Mouse (Mus musculus) kidney, postnatal 0 days (tissue): ENCODE data around the gene Tbc1d10b. TPM values are rescaled to one million over a fixed set of nuclear protein-coding genes. Genes with fewer than 3 reads are reported as not detected.
A peak's percentile ranks its signal among the peaks of the same experiment; 100 is the strongest.

Experiments
- ATAC-seq: fragments of 200-750 bp; cut with Nextera tagmentation; replicated peaks from 2 replicates; pipeline ENCODE4 v1.8.0; 2017; ENCODE audit warnings: low read depth, moderate number of reproducible peaks, moderate TSS enrichment, moderate library complexity; ENCODE audit not compliant: low FRiP score
- DNase-seq: peaks from one replicate; pipeline ENCODE4 v3.0.0-alpha.2; 2016; ENCODE audit warnings: low spot score
- H3K27ac ChIP-seq: fragments of 300-500 bp; sonication (generic); 2 replicates; pipeline ENCODE4 v1.5.1; 2014; ENCODE audit warnings: mild to moderate bottlenecking
- H3K27me3 ChIP-seq: fragments of 300-500 bp; sonication (generic); 2 replicates; pipeline ENCODE4 v1.6.1; 2014; ENCODE audit warnings: low read length, mixed read lengths; ENCODE audit not compliant: insufficient read depth
- H3K36me3 ChIP-seq: fragments of 300-500 bp; sonication (generic); 2 replicates; pipeline ENCODE4 v1.6.1; 2014; ENCODE audit warnings: low read length, mixed read lengths; ENCODE audit not compliant: insufficient read depth
- H3K4me1 ChIP-seq: fragments of 300-500 bp; sonication (generic); replicated peaks from 2 replicates; pipeline ENCODE4 v1.6.1; 2014; ENCODE audit warnings: antibody characterized with exemption, low read length, mixed read lengths; ENCODE audit not compliant: insufficient read depth
- H3K4me2 ChIP-seq: fragments of 300-500 bp; sonication (generic); 2 replicates; pipeline ENCODE4 v1.6.1; 2014; ENCODE audit warnings: mild to moderate bottlenecking, low read length, moderate library complexity, mixed read lengths
- H3K4me3 ChIP-seq: fragments of 300-500 bp; sonication (generic); replicated peaks from 2 replicates; pipeline ENCODE4 v1.5.1; 2014; ENCODE audit warnings: low read depth, low read length
- H3K9ac ChIP-seq: fragments of 300-500 bp; sonication (generic); 2 replicates; pipeline ENCODE4 v1.6.1; 2014; ENCODE audit warnings: low read depth, low read length
- H3K9me3 ChIP-seq: fragments of 300-500 bp; sonication (generic); replicated peaks from 2 replicates; pipeline ENCODE4 v1.6.1; 2016; ENCODE audit warnings: low read length, inconsistent platforms, mixed read lengths
- CTCF ChIP-seq: IDR thresholded peaks from 2 replicates; pipeline ENCODE4 v1.5.1; 2016; ENCODE audit warnings: antibody characterized with exemption, low read depth, mild to moderate bottlenecking, moderate library complexity
- WGBS: fragments of 180-500 bp; shearing (Covaris S2); extraction: QIAGEN DNeasy Blood & Tissue Kit; methylation state at CpG from one replicate; pipeline ENCODE4 v1.1.7; 2014; 5-methylcytosine and 5-hydroxymethylcytosine counted together
- polyA plus RNA-seq: library from polyadenylated mRNA; unstranded; fragments of >200 nt; fragmentation: Nextera tagmentation; extraction: Ambion mirVana; gene quantifications from 2 replicates; pipeline ENCODE4 v1.2.1, GENCODE M21; 2015

Gene Tbc1d10b
- polyA plus RNA-seq, 1 experiment from 2014 or later = 16.9 TPM

DNA sequence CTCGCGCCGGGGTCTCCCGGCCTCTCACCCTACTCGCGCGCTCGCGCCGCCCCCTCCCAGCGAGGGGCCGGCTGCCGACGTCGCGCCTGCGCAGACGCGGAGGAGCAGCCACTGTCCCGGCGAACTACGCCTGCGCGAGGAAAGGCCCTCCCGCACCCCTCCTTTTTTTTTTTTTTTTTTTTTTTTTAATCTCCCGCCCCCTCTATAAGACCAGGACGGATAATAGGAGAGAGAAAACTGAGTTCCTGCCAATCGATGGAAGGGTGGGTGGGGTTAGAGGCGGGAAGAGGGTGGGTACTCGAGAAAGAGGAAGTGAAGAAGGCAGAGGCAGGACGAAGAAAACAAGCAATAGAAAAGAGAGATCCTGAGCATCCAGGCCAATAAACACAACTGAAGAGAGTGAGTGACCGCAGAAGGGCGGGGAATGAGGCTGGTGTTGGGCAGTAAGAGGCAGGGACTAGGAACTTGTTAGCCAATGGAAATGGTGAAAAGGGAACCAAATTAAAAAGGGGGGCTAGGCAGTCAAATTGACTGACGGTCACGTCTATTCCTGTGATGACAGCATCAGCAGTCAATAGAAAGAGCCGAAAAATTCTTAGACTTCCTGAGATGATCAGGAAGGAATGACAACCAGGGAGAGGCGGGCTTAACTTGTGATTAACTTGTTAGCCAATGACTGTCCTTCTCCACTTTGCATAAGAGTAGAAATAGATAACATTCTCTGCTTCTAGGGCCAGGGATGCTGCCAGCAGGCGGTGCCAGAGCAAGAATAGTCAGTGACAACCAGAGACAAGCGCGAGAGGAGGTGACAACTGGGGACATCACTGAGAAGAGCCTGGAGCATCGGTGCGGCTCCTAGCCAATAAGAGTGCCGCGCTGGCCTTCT, 528 bp upstream of the Tbc1d10b start, which contains the start of gene Mylpf:
TSS of gene Mylpf (plus strand) at position 338 of the 886 bp plus-strand sequence.
- Histone ChIP-seq H3K27me3 (no peaks in the 10 kb centered on the region), H3K27ac (peak within 1 kb of the TSS; percentile 91), H3K36me3 (0 out of 2 replicates have a peak, but pooled peaks cover 5% of the 10 kb centered on the region), H3K9me3 (no peaks in the 10 kb centered on the region), H3K4me3 (peak within 1 kb of the TSS; percentile 93), H3K9ac (peak within 1 kb of the TSS; percentile 92), H3K4me1 (peaks cover 16% of the 10 kb centered on the region; the same call in 1 of the 2 replicates), H3K4me2 (peak within 1 kb of the TSS; percentile 98)
- peak; percentile 77 for TF ChIP-seq CTCF
- ATAC-seq = peak; percentile 95
- peak; percentile 100 for DNase-seq
- WGBS = under 1% methylated on average over 38 of the region's 44 CpGs

DNA sequence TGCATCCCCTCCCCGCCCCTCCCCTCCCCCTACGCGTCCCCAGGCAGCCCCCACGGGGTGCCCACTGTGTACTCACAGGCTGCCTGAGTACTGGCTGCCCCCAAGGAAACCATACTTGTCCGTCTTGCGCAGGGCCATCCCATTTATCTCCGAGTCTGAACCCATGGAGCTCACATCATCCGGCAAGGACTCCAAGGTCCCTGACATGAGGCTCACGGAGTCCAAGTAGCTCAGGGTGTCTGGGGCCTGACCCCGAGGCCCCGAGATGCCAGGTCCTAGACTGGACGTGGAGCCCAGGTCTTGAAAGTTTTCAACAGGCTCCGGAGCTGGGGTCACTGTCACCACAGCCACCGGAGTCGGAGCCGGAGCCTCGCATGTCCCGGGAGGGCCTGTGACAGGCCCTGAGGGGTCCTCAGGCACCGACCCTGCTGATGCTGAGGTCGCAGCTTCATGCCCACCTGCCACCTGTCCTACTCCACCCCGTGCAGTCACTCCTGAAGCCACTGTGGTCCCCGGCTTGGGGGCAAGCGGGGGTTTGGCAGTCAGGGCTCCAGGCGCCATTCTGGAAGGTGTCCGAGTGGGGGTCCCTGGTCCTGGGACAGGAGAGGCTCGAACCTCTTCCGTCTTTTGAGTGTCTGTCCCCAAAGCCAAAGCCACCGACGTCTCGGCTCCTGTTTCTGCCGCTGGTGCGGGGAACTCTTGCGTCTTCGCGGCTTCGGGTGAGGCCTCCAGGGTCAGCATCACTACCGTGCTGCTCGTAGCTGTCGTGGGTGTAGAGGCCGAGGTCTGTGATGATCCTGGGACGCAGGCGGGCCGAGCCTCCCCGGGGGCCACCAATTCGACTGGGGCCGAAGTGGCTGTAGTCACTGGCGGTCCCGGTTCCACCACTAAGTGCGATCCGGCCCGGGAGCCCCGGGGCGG, 634 bp downstream of the Tbc1d10b start:
- TF ChIP-seq CTCF = no peak
- peak overlapping the region; percentile 98 for H3K4me2 ChIP-seq
- peaks cover 16% of the 10 kb centered on the region; the same call in 1 of the 2 replicates for H3K4me1 ChIP-seq
- H3K4me3 ChIP-seq = peak overlapping the region; percentile 93
- no peaks in the 10 kb centered on the region for H3K9me3 ChIP-seq
- peaks cover 13% of the 10 kb centered on the region for H3K36me3 ChIP-seq
- H3K27me3 ChIP-seq = no peaks in the 10 kb centered on the region
- ATAC-seq (0 out of 2 replicates have a peak, but pooled peaks have one; percentile 1), DNase-seq (no peak)
- peak overlapping the region; percentile 92 for H3K9ac ChIP-seq
- under 1% methylated on average over 52 of the region's 53 CpGs for WGBS
- H3K27ac ChIP-seq = peak overlapping the region; percentile 91

DNA sequence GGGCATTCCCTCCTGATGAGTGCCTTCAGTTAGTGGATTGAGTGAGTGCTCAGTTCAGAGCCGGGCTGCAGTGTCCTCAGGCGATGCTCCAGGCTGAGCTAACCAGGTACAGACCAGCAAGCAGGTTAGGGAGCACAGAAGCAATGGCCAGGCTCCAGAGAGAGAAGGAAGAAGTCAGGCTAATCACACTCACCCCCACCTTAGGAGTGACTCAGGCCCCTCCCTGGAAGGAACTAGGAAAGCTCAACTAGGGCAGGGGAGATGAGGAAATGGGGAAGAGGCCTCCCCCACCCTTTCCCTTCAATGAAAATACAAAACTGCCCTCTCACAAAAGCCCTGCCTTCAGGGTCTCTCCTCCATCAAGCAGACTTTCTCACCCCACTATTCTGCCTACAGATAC, 1.7 kb downstream of the Tbc1d10b start:
- no peak for TF ChIP-seq CTCF
- ATAC-seq (no peak), DNase-seq (no peak)
- H3K4me2 ChIP-seq = peak overlapping the region; percentile 98
- peak overlapping the region; percentile 92 for H3K9ac ChIP-seq
- 48% methylated on average over 2 of the region's 2 CpGs for WGBS
- peaks cover 23% of the 10 kb centered on the region for H3K36me3 ChIP-seq
- no peaks in the 10 kb centered on the region for H3K9me3 ChIP-seq
- H3K27ac ChIP-seq = no peak overlapping the region; the same call in 1 of the 2 replicates
- H3K4me1 ChIP-seq = peaks cover 16% of the 10 kb centered on the region; the same call in 1 of the 2 replicates
- H3K4me3 ChIP-seq = peak overlapping the region; percentile 93
- H3K27me3 ChIP-seq = no peaks in the 10 kb centered on the region

DNA sequence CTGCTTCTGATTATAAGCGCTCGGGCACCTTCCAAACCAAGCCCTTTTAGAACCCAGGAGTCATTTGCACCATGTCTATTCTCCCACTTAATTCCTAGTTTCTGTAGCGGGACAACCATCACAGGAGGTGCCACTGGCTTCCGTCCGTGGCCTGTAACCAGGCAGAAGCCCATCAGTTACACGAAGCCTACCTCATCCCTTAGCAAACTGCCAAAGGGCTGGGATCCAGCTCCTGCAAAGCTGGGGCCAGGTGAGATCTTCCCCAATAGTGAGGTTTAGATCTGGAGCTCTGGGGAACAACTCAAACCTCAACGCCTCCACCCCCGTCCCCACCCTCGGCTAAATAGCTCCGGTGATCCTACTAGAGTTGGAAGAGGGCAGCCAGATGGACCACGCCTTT, 11.8 kb downstream of the Tbc1d10b start:
- H3K4me2 ChIP-seq = peak overlapping the region; percentile 63
- WGBS = 63% methylated on average over 11 of the region's 11 CpGs
- H3K9ac ChIP-seq = peak overlapping the region; percentile 67
- peaks cover 54% of the 10 kb centered on the region for H3K36me3 ChIP-seq
- ATAC-seq = no peak
- DNase-seq = no peak
- H3K9me3 ChIP-seq = no peaks in the 10 kb centered on the region
- peak overlapping the region; percentile 53 for H3K4me3 ChIP-seq
- H3K4me1 ChIP-seq = peaks cover 20% of the 10 kb centered on the region
- TF ChIP-seq CTCF = no peak
- peak overlapping the region; percentile 90 for H3K27ac ChIP-seq
- H3K27me3 ChIP-seq = no peaks in the 10 kb centered on the region

DNA sequence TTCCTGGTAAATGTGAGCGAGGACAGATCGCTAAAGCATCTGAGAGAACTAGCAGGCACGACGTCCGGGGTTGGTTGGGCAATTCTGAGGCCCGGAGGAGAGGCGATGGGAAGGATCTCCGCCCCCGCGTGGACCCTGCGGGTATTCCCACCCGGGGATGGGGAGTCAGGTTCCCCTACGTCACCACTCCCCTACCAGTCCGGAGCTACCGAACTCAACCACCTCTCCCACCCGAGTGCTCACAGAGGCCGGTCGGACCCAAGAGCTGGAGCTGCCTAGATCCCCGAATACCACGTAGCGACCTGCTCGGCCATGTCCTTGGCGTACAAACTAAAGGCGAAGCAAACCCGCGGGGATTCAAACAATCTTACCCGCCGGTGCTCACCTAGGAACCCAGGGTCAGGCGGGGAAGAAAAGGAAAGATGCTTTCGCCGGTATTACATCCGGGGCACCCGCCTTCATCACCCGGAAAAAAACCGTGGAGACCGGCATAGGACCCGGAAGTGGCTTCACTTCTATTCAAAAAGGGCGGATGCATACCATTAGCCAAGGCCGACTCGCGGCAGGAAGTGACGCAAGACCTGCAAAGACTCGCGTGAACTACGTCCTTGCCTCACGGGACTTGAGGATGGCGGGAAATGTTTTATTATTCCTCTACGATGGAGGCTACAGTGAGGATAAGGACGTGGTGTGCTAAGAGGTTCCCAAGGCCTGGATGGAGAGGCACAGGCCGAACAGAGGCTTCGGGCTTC, 12.5 kb downstream of the Tbc1d10b start, which contains the start of gene Cd2bp2:
TSS of gene Cd2bp2 (minus strand) at position 507 of the 752 bp plus-strand sequence.
- H3K9me3 ChIP-seq = no peaks in the 10 kb centered on the region
- H3K4me3 ChIP-seq = peak within 1 kb of the TSS; percentile 53
- H3K4me1 ChIP-seq = peaks cover 20% of the 10 kb centered on the region
- peak; percentile 65 for TF ChIP-seq CTCF
- under 1% methylated on average over 51 of the region's 51 CpGs for WGBS
- ATAC-seq (peak; percentile 94), DNase-seq (peak; percentile 99)
- H3K4me2 ChIP-seq = peak within 1 kb of the TSS; percentile 73
- no peaks in the 10 kb centered on the region for H3K27me3 ChIP-seq
- peak within 1 kb of the TSS; percentile 90 for H3K27ac ChIP-seq
- peak within 1 kb of the TSS; percentile 67 for H3K9ac ChIP-seq
- peaks cover 53% of the 10 kb centered on the region for H3K36me3 ChIP-seq
